Mouse (Mus musculus): ENCODE data around the gene Tstd2.

Tstd2 gene

DNA sequence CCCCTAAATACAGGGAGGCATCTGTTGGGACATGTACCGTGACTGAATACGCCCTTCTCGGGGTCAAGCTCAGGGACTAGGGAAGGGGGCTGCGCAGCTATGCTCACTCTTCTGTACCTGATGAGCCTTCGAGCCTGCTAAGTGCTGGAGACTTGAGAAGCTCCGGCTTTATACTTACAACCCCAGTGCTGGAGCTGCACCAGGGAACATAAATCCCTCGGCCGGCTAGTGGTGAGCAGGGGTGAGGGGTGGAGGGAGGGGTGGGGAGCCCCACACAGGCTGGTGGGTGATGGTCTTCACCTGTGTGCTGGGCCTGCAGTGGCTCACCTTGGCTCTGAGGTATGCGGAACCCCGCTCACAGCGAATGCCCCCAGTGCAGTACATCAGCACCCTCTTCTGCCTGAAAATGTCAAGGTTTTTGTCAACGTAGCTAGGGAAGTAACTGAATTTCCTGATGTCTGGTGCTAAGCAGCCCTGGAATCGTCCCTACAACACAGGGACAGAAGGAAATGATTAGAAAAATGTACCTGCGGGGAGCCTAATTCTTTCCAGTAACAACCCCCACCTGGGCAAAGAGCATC is 18.9 kb downstream of the Tstd2 start:
- no peak for DNase-seq (ENCODE audit: low spot score in 2 of 2)

DNA sequence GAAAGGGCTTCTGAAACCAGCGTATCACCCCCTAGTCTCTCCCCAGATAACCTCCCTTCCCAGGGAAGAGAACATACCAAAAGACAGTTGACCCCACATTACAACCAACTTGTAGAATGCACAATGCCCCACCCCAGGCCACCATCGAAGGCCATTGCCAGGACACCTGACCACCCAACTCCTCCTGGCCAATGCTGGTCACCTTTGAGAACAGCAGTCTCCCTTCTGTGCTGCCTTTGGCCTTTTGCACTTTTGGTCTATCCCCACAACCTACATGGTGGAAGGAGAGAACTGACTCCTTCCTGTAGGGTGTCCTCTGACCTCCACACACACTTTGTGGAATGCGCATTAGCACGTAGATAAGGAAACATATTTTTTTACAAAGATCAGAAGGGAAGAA is 21.0 kb downstream of the Tstd2 start:
- no peak for DNase-seq (ENCODE audit: low spot score in 2 of 2)

DNA sequence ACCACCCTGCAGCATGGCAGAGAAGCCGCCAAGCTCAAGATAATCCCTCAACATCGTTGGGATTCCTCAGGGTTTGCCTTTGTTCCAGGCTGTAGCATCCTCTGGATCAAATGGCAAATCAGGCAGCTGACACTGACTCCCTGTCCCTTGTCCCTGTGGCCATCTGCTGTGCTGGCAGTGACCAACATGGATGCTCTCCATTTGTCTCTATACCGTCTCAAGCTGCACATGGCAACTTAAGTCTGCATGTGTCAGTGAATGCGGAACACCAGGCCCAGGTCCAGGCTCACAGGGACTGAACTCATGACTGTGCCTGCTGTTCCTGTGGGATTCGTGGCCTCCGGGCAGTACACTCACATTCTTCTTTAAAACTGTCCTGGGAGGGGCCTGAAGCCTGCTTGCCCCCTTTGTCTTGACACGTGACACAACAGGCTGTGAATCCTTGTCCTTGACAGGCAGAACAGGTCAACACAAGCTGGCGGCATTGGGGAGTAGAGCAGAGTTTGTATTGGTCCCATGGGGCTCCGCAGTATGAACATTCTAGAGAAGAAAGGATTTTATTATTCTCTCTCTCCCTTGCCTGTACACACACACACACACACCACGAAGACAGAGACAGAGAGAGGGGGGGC is 21.8 kb downstream of the Tstd2 start:
- DNase-seq (ENCODE audit: low spot score in 2 of 2), result no peak

DNA sequence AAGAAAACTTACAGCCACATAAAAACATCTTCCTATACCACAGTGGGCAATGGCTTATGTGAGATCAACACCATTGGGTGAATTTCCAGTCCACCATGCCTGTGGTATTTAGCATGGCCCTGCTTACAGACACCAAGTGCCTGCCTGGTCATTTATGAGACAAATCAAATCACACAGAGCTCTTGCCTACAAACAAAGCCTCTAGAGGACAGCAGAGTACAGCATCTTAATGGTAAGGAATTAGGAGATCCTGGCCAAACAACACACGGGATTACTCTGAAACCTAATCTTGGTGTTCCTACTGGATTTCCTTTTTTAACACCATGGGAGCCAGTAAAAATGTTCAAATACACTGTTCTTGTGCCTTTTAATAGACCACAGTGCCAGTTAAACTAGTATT is 23.2 kb downstream of the Tstd2 start:
- no peak for DNase-seq (ENCODE audit: low spot score in 2 of 2)

DNA sequence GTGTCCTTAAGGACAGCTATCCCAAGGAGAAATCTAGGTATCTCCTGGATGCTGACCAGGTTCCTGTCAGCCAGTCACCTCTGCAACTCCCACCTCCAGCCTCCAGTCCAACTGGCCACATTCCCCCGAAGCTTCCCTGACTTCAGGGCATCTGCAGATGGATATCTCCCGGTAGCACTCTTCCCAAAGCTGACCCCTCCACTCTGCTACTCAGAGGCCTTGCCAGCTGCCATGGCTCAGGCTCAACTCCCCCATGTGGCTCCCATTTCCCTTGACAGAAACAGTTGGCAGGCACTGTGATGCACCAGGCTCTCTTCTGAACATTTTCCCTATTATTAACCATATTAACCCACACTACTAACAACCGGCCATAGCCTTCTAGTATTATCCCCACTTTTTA is 27.1 kb downstream of the Tstd2 start:
- DNase-seq (ENCODE audit: low spot score in 2 of 2), result no peak

DNA sequence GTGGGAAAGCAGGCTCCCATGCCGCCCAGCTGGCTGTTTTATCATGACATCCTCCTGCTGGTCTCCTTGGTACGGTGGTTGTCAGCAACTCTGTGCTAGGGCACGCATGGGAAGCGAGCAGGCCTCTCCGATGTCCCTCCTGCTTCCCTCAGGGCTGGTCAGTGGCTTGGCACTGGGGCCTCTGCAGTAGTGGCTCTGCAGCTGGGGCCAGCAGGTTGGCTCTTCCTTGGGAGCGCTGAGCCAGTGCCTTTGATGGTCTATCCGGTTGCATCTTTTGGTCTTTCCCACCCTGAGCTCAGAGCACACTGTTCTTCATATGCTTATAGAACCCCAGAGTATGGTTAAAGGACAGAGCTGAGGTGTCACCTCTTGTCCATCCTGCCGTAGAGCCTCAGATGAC is 28.4 kb downstream of the Tstd2 start:
- no peak for DNase-seq (ENCODE audit: low spot score in 2 of 2)

DNA sequence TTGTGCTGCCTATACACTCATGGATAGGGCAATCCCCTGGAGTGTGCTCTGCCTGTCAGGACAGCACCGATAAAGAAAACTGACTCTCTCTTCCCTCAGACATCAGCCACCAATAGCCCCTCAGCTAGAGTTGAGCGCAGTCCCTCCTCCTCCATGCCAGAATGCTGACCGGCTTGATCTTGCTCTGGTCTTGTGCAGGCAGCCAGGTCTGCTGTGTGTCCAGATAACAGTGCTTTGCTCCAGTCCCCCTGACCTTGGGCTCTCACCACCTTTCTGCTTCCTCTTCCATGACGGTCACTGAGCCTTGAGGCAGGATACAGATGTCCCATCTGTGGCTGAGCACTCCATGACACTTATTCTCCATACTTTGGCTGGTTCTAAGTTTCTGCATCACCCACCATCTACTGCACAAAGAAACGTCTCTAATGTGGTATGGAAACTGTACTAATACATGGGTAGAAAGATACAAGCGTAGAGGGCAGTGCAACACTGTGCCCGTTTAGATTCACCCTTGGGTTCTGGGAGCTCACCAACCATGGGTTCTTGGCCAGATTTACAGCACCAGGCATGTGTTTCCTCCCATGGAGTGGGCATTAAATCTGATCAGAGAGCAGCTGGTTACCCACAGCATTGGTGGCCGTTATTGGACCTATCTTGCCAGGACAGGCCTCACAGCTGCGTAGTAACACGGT is 36.3 kb downstream of the Tstd2 start:
- no peak for DNase-seq (ENCODE audit: low spot score in 2 of 2)

DNA sequence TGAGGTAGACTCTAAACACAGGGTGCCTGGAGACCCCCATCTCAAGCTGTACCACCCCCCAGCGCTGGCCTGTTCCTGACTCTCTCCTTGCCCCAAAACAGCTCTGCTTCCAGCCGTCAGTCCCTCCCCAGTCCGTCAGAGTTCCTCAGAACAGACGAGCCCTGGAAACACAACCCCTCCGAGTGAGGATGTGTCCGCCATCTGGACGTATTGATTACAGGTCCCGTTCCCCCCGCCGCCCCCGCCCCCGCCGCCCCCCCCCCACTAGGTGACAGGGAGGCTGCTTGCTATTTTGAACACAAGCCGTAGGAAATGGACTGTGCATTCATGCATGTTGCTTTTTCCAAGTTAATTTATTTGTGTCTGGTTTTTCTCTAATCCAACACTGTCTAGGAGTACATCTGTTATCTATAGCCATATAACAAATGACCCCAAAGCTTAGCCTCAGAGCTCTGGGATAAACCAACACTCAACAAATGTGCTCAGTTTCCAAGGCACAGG is 37.2 kb downstream of the Tstd2 start:
- DNase-seq (ENCODE audit: low spot score in 2 of 2), result no peak

DNA sequence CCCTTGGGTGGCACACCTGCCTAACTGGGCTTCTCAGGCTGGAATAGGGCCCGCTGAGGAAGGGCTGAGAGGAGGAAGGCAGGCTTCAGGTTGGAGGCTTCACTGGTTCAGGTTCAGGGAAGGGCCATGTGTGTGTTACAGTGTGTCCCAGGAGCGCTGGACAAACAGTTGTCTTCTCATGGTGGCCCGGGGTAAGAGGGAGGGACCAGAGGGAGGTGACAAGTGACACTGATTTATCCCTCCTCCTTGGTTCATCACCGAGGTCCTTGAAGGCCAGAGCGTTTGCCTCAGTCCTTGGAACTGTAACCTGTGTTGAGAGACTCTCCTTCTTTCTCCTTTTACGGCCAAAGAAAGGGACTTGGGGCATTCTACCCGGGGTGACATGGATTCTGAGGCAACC is 38.0 kb downstream of the Tstd2 start:
- no peak for DNase-seq (ENCODE audit: low spot score in 2 of 2)

DNA sequence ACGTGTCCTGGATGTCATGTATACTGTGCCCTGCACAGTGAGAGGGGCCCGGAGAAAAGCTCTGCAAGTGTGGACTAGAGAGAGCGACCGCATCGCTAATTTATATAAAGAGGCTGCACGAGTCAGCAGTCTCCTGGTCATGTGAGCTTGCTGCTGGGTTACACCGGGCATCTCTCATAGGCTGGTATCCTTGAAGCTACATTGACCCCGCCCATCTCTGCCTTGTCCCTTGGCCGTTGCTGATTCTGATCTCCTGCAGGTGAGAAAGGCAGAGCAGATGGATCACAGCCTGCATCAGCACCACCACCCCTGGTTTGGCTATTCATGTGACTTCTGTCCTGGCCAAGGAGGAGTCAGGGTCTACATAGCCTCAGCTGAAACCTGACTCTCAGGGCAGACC is 39.4 kb downstream of the Tstd2 start:
- DNase-seq (ENCODE audit: low spot score in 2 of 2), result no peak

DNA sequence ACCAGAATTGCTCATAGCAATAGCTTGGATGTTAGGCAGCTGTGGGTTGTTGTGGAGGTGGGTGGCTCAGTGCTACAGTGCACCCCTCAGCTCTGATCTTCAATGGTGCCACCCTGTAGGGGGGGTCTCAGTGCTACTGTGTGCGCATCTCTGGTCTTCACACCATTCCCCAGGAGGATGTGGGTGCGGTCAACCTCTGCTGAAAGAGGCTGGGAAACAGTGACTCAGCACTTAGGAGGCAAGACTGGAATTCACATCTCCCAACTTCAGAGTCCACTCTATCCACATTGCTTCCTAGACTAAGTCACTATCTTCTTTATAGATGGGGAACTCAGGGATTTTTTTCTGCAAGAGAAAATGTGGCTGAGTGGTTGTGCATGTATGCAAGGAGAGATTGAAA is 40.9 kb downstream of the Tstd2 start:
- no peak for DNase-seq (ENCODE audit: low spot score in 2 of 2)

DNA sequence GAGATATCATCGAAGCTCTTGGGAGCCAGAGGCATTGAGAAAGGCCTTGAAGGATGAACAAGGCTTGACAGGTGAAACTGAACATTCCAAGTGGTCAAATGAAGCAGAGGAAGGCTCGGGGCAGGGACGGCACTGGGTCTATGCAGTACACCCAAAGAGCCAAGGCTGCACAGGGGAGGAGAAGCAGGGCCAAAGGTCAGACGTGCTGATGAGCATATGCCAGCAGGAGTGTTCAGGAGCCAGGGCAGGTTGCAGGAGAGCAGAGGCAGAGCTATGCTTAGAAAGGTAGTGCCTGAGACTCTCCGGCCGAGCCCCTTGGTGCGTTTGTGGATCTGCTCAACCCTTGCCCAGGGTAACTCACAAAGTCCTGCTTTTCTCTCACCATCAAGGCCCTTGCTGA is 41.9 kb downstream of the Tstd2 start:
- no peak for DNase-seq (ENCODE audit: low spot score in 2 of 2)

DNA sequence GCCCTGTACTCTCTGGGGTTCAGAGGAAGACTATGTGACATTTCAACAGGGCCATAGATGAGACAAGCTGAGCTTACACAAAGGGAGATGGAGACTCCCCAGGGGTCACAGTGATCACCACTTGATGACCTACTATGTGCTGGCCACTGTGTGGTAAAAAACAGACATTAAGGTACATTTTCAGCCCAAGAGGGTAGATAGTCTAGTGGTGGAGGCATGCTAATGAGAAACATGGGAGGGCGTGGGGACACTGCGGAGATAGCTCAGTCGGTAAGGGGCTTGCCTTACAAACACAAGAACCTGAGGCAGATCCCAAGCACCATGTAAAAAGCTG is 42.7 kb downstream of the Tstd2 start:
- no peak for DNase-seq (ENCODE audit: low spot score in 2 of 2)

DNA sequence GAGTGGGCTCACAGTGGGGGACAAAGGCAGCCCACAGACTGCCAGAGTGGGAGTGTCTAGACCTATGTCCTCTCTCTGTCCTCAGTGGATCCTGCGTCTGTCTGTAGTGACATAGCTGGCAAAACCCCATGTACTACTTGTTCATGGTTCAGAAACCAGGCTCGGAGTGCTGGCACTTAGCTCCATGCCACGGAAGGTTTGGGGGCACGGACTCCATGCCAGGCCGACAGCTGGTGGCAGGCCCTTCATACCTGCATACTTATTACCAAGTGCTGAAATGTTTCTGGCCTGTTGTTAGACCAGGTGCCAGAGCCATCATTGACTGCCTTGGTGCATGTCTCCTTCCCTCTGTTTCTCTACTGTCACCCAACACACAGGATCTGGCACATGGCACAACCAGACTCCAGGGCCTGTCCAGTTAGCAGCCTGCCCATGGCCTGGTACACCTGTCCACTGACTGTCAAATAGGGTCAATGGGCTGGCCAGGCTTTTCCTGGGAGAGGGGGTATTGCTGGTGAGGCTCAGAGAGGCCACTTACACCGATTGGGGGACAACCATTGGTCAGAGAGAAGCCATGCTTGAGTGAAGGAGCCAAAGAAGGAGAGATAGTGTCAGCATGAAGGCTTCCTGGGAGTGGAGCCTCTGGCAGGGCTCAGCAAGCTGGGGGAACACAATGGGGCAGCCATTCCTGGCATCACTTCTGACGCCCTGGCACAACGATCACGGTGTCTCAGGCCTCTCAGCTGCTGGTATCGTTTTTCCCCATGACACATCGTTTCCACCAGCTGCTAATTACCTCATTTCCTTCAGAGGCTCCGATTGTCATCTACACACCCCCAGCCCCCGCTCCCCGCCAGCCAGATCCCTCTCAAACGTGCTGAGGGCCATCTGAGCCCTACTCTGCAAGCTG is 43.3 kb downstream of the Tstd2 start:
- DNase-seq (ENCODE audit: low spot score in 2 of 2), result no peak

DNA sequence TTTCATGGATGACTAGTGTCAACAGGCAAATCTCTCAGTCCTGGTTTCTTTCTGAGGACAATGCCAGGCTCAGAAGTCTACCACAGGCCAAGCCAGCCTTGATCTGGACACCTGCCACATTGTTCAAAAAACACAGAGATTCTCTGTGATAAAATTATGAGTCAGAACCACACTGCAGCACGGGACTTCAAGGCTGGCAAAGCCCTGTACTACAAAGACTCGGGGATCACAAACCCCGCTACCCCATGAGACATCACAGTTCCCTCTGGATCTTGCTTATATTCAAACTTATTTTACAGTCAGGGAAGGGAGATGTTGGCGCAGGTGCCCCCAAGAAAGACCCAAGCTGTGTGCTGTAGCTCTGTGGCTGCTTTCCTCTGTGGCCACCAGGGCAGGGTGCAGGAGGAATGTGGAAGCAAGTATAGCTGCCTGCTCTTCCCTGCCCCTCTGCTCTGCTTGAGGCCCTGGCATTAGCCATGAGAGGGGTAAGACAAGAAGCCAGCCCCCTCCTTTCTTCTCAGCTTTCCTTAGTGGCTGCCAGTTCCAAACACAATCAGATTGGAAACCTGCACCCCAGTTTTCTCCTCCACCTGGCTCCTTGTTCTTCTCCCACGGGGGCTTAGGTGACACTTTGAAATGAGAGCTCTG is 45.9 kb downstream of the Tstd2 start:
- DNase-seq (ENCODE audit: low spot score in 2 of 2), result no peak

DNA sequence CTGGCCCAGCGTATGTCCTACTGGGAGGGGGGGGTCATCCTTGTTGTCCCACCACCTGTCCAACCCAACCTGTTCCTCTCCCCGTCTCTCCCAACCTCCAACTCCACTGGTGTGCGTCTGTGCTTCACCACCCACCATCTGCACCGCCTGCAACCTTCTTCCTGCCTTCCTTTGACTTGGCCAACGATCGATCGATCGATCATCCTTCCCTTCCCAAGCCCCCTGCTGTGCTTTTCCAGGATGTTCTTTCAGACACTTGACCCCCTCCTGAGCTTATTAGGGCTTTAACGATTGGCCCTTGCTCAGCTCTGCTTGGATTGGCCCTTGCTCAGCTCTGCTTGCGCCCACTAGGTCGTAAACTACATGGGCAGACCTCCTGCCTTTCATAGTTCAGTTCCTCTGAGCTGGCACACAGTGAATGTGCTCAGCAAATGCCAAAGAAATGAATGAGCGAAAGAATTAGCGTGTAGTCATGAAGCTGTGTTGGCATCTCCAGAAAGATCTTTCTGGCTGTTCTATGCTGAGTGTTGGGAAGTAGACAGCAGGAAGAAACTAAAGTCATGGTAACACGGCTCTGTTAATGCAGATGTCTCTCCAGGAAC is 48.9 kb downstream of the Tstd2 start:
- DNase-seq (ENCODE audit: low spot score in 2 of 2), result no peak

DNA sequence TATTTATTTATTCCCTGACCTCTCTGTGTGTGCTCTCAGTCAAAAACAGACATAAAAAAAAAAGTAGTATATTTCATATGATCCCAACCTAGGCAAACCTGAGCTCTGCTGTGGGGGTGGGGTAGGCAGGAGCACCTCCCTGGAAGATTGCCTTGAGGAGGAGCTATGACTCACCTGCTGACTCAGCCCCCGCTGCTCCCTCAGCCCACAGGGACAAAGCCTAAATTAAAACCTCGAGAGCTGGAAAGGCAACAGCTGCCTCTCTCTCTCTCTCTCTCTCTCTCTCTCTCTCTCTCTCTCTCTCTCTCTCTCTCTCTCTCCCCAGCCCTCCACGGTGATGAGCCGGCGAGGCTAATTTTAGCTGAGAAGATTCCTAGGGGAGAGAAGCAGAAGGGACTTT is 50.6 kb downstream of the Tstd2 start:
- DNase-seq (ENCODE audit: low spot score in 2 of 2), result peak in 1 of 2 experiments; percentile 39

DNA sequence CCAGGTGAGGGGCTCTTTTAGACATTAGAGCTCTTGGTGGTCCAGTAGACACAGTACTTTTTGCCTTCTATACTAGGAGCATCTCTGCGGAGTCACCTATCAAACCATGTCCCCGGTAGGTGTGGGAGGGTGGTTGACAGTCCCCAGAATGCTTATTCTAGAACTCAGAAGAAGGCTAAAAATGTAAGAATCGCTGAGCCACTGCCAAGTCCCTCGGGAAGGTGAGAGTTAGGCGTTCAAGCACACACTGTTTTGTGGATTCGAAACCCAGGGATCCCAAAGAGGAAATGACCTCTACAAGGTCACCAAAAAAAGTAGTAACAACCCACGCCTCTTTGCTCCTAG is 51.1 kb downstream of the Tstd2 start:
- no peak for DNase-seq (ENCODE audit: low spot score in 2 of 2)

DNA sequence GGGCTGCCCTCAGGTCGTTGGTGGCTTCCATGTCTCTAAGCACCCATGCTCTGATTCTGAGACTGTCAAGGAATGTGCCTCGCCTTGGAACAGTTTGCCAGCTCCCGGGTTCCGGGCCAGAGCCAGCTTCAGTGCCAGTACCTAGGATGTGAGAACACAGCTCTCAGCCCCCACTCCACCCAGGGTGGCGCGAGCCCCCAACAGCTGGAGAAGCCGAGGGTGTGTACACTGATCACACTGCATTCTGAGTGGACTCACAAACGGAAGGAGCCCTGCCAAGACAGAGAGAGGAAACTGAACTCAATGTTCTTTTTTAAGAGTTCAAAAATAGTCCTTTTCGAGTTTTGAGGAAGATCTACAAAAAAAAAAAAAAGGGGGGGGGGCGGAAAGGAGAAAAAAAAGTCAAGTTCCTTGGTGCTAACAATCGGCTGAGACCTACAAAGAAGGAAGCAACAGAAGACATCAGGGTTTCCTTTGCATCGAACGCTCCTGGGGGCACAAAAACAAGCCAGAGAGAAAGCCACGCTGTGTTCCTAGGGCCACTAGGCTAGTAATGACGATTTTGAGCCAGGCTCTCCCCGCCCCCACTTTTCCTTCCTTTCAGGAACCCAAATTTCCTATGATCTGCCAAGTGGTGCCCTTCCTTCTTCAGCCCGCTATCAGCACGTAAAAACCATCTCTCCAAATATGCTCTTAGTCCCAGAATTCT is 51.6 kb downstream of the Tstd2 start:
- peak in 1 of 2 experiments; percentile 34 for DNase-seq (ENCODE audit: low spot score in 2 of 2)

DNA sequence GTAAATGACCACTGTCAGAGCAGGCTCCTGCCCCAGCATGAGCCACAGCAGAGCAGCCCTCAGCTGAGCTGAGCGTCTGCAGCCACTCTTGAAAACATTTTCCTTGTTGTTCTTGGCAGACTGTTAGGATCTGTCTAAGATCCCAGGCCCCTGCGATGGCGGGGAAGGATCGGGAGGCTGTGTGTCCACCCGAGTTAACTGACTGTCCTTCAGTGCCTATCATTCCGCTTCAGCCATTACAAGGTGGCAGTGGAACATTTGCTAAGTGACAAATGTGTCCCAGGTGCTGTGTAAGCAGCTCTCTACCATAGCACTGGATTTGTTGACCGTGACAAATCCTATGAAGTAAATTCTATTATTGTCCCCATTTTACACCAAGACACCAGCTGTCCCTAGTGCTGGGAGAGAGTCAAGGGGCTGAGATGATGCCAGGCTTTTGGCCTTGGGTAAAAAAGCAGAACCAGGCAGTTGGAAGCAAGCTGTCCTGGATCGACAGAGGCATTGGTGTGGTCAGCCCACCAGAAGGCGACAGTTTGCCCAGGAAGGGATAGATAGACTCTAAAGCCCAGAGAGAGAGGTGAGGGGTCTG is 53.2 kb downstream of the Tstd2 start:
- no peak for DNase-seq (ENCODE audit: low spot score in 2 of 2)

All from urinary bladder, postnatal 4 days (tissue).